Comparison of ENCODE assay signal across 8 mouse cellular contexts in the genomic region with DNA sequence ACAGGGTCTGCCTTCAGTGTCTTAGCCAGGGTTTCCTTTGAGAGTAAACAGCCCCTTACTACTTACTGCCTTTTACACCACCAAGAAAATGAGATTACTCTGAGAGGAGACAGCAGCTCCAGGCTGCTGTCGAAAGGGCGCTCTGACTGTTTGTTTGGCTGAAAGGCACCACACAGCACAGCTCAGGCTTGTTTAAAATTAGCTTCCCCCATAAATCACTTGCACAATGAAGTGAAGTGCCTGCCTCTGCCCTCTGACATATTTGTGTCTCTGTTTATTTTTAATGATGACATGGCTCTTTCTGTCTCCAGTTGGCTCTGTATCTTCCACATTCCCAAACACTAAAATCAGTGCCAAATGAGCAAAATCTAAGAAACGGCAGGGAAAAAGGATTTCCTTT.
DNase-seq lines count a peak whose midpoint lies in the region; ATAC-seq and TF ChIP-seq lines count a peak whose summit lies in the region.

No protein-coding gene starts in this region.

- H3K4me3 ChIP-seq in heart, adult 2 months: no peak overlapping the region
- H3K4me3 ChIP-seq in kidney, adult 2 months (ENCODE audit: insufficient read depth, low read depth, low read length): no peak overlapping the region
- no peak overlapping the region for H3K4me3 ChIP-seq in forebrain, embryonic 14.5 days (ENCODE audit: low read depth, low read length)

- H3K27ac ChIP-seq in heart, adult 2 months: peak overlapping the region; percentile 71
- H3K27ac ChIP-seq in kidney, adult 2 months (ENCODE audit: insufficient read depth, low read depth, low read length): peak overlapping the region; percentile 78
- no peak overlapping the region for H3K27ac ChIP-seq in forebrain, embryonic 14.5 days (ENCODE audit: low read depth, low read length)

- TF ChIP-seq POLR2A in heart, adult 2 months (IDR thresholded peaks at IDR 0.05; ENCODE audit: insufficient read depth, low read depth, low read length): no peak
- no peak for TF ChIP-seq POLR2A in kidney, adult 2 months (IDR thresholded peaks at IDR 0.05; ENCODE audit: low read depth, low read length)

- WGBS in heart, adult 2 months: 12% methylated on average over 3 of the region's 3 CpGs
- 29% methylated on average over 3 of the region's 3 CpGs for WGBS in kidney, adult 2 months
- WGBS in forebrain, embryonic 14.5 days: 61% methylated on average over 3 of the region's 3 CpGs

- peaks cover 4% of the 10 kb centered on the region; the same call in 1 of the 2 replicates for H3K4me1 ChIP-seq in heart, adult 2 months (ENCODE audit: control insufficient read depth, insufficient read depth, low read length)
- H3K4me1 ChIP-seq in kidney, adult 2 months (ENCODE audit: control insufficient read depth, insufficient read depth, low read length): no peaks in the 10 kb centered on the region
- H3K4me1 ChIP-seq in forebrain, embryonic 14.5 days (ENCODE audit: control insufficient read depth, insufficient read depth, low read length): no peaks in the 10 kb centered on the region

- no peak for TF ChIP-seq CTCF in heart, adult 2 months (IDR thresholded peaks at IDR 0.05)
- no peak for TF ChIP-seq CTCF in kidney, adult 2 months (conservative IDR thresholded peaks at IDR 0.05; ENCODE audit: insufficient read depth, insufficient read length, low read depth, low read length)

- H3K4me2 ChIP-seq in forebrain, embryonic 14.5 days (ENCODE audit: low read length): no peak overlapping the region

- H3K9me3 ChIP-seq in forebrain, embryonic 14.5 days (replicated peaks; ENCODE audit: control insufficient read depth, low read length): no peaks in the 10 kb centered on the region

- peak in 1 of 2 experiments; percentile 37 for DNase-seq in heart, adult 2 months
- DNase-seq in heart, postnatal 36 days: no peak
- DNase-seq in brain, embryonic 18.5 days (ENCODE audit: low read depth, low spot score): peak; percentile 12
- peak; percentile 74 for DNase-seq in kidney, adult 2 months
- peak; percentile 25 for DNase-seq in lung, postnatal 14 days
- no peak for DNase-seq in frontal cortex, postnatal 10 days (ENCODE audit: low spot score in 2 of 2)
- DNase-seq in forebrain, embryonic 14.5 days (ENCODE audit: low spot score): no peak
- DNase-seq in spleen, postnatal 10 days (ENCODE audit: low spot score in 2 of 2): no peak

- H3K79me2 ChIP-seq in heart, adult 2 months (replicated peaks; ENCODE audit: control insufficient read depth, insufficient read depth, low read length): no peaks in the 10 kb centered on the region

- no peaks in the 10 kb centered on the region for H3K27me3 ChIP-seq in heart, adult 2 months (ENCODE audit: control insufficient read depth, insufficient read depth, low read length)
- H3K27me3 ChIP-seq in kidney, adult 2 months (replicated peaks; ENCODE audit: control insufficient read depth, insufficient read depth, low read length): no peaks in the 10 kb centered on the region
- H3K27me3 ChIP-seq in forebrain, embryonic 14.5 days (replicated peaks; ENCODE audit: control insufficient read depth, insufficient read depth, low read length): no peaks in the 10 kb centered on the region

- intact Hi-C loops in heart, adult 2 months (cut with DNase I): no loop called here
- intact Hi-C loops in heart, postnatal 36 days (cut with DNase I): no loop called here

- H3K36me3 ChIP-seq in heart, adult 2 months (ENCODE audit: control insufficient read depth, insufficient read depth, low read length): no peaks in the 10 kb centered on the region; the same call in 1 of the 2 replicates
- no peaks in the 10 kb centered on the region for H3K36me3 ChIP-seq in kidney, adult 2 months (ENCODE audit: control insufficient read depth, insufficient read depth, low read length)
- no peaks in the 10 kb centered on the region for H3K36me3 ChIP-seq in forebrain, embryonic 14.5 days (ENCODE audit: control insufficient read depth, insufficient read depth, low read length)

- TF ChIP-seq EP300 in heart, adult 2 months (IDR thresholded peaks at IDR 0.05; ENCODE audit: insufficient read depth, low read depth, low read length): no peak

- no peak for ATAC-seq in forebrain, embryonic 14.5 days

- H3K9ac ChIP-seq in heart, adult 2 months (ENCODE audit: low read depth, low read length): no peak overlapping the region
- H3K9ac ChIP-seq in forebrain, embryonic 14.5 days (ENCODE audit: low read length): no peak overlapping the region

Comparison
In these comparisons a context has a peak if more than half of its experiments do, and no peak if none do; other contexts are left out.
1. DNase-seq: peak in brain, embryonic 18.5 days (single experiment), kidney, adult 2 months (single experiment) and lung, postnatal 14 days (single experiment); none in heart, postnatal 36 days (0 of 2), frontal cortex, postnatal 10 days (0 of 2), forebrain, embryonic 14.5 days (single experiment) and spleen, postnatal 10 days (0 of 2).